Mouse (Mus musculus) liver, embryonic 14.5 days (tissue): ENCODE data around the gene Plac1. TPM values are rescaled to one million over a fixed set of nuclear protein-coding genes. Genes with fewer than 3 reads are reported as not detected.

ENCODE experiments used
- ATAC-seq: fragments of 200-750 bp; cut with Nextera tagmentation; 2 replicates; pipeline ENCODE4 v1.8.0; 2017; ENCODE audit warnings: moderate number of reproducible peaks, mild to moderate bottlenecking, moderate library complexity; ENCODE audit not compliant: insufficient read depth
- DNase-seq, 3 experiments: peaks; one replicate each; pipeline ENCODE4 v3.0.0-alpha.2; 2012 to 2013; ENCODE audit warnings: low read depth in 3 of 3, low spot score in 3 of 3
- H3K27ac ChIP-seq: fragments of 300-500 bp; sonication (generic); 2 replicates; pipeline ENCODE4 v1.5.1; 2014; ENCODE audit warnings: moderate library complexity, mild to moderate bottlenecking, control low read depth, inconsistent platforms
- H3K27me3 ChIP-seq: fragments of 300-500 bp; sonication (generic); 2 replicates; pipeline ENCODE4 v1.6.1; 2014; ENCODE audit warnings: mild to moderate bottlenecking, low read length, moderate library complexity; ENCODE audit not compliant: control insufficient read depth, insufficient read depth
- H3K36me3 ChIP-seq: fragments of 300-500 bp; sonication (generic); replicated peaks from 2 replicates; pipeline ENCODE4 v1.6.1; 2014; ENCODE audit warnings: low read depth; ENCODE audit not compliant: control insufficient read depth, insufficient read depth
- H3K4me1 ChIP-seq, 2 experiments: fragments of 200-500 bp in 1 of 2; fragments of 300-500 bp in 1 of 2; sonication (generic) in 1 of 2; replicated peaks; 2 replicates each; pipeline ENCODE4 v1.6.1; 2012 to 2014; ENCODE audit warnings: antibody characterized with exemption in 1 of 2, inconsistent platforms in 1 of 2, low read length in 1 of 2; ENCODE audit not compliant: control insufficient read depth in 2 of 2, insufficient read depth in 2 of 2
- H3K4me2 ChIP-seq: fragments of 300-500 bp; sonication (generic); 2 replicates; pipeline ENCODE4 v1.6.1; 2014; ENCODE audit warnings: low read depth, mild to moderate bottlenecking, control low read depth, moderate library complexity
- H3K4me3 ChIP-seq, 2 experiments: fragments of 200-500 bp in 1 of 2; fragments of 300-500 bp in 1 of 2; sonication (generic) in 1 of 2; 2 replicates each; pipeline ENCODE4 v1.5.1; 2012 to 2014; ENCODE audit warnings: low read depth in 2 of 2, low read length in 2 of 2, mild to moderate bottlenecking in 2 of 2, control low read depth in 1 of 2, inconsistent platforms in 1 of 2, moderate library complexity in 1 of 2; ENCODE audit not compliant: insufficient read depth in 1 of 2
- H3K9ac ChIP-seq: fragments of 300-500 bp; sonication (generic); replicated peaks from 2 replicates; pipeline ENCODE4 v1.6.1; 2014; ENCODE audit warnings: mild to moderate bottlenecking, control low read depth, moderate library complexity
- H3K9me3 ChIP-seq: fragments of 300-500 bp; sonication (generic); 2 replicates; pipeline ENCODE4 v1.6.1; 2016; ENCODE audit warnings: low read length, mixed read lengths; ENCODE audit not compliant: control insufficient read depth
- CTCF ChIP-seq: IDR thresholded peaks from 2 replicates; pipeline ENCODE4 v1.5.1; 2016; ENCODE audit warnings: antibody characterized with exemption, low read depth, control low read depth
- EP300 ChIP-seq: IDR thresholded peaks from 2 replicates; pipeline ENCODE4 v1.6.1; 2016; ENCODE audit warnings: antibody characterized with exemption, low read depth
- WGBS: fragments of 180-500 bp; shearing (Covaris S2); extraction: QIAGEN DNeasy Blood & Tissue Kit; methylation state at CpG from one replicate; pipeline ENCODE4 v1.1.7; 2014; ENCODE audit not compliant: insufficient replicate concordance; 5-methylcytosine and 5-hydroxymethylcytosine counted together
- polyA plus RNA-seq, 2 experiments: library from polyadenylated mRNA; depleted of rRNA in 1 of 2; stranded (reverse) in 1 of 2; unstranded in 1 of 2; fragments of >200 nt; fragmentation: Nextera tagmentation in 1 of 2; extraction: Ambion mirVana in 1 of 2; gene quantifications; 2 replicates each; pipeline versions ENCODE4 v1.2.1 to v1.2.3; 2012 to 2014

Plac1 gene
- polyA plus RNA-seq, 2 experiments: 0.81 to 1.3 TPM

DNA sequence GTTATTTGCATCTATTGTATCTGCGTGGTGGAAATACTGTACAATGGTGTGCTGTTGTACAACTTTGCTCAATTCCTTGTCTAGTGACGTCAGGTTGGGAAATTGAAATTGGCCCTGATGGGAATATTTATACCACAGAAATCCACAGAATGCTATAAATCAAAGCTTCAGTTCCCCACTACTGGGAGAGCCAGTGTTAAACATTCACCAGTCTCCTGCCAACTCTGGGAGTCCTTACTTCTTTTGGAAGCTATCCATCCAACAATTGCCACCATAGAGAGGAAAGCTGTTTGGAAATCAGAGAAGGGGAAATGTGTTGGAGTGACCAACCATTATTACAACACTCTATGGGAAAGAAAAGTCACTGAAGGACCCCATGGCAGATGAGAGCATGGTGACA, 100.3 kb downstream of the Plac1 start:
- TF ChIP-seq EP300 (no peak), CTCF (no peak)
- H3K4me3 ChIP-seq: no peak overlapping the region
- H3K27me3 ChIP-seq: no peaks in the 10 kb centered on the region
- ATAC-seq (no peak), DNase-seq (no peak)
- no peaks in the 10 kb centered on the region for H3K36me3 ChIP-seq
- no peaks in the 10 kb centered on the region for H3K4me1 ChIP-seq
- no peak overlapping the region for H3K27ac ChIP-seq
- no peaks in the 10 kb centered on the region for H3K9me3 ChIP-seq
- no peak overlapping the region for H3K4me2 ChIP-seq
- H3K9ac ChIP-seq: no peak overlapping the region
- 74% methylated on average over 2 of the region's 2 CpGs for WGBS

DNA sequence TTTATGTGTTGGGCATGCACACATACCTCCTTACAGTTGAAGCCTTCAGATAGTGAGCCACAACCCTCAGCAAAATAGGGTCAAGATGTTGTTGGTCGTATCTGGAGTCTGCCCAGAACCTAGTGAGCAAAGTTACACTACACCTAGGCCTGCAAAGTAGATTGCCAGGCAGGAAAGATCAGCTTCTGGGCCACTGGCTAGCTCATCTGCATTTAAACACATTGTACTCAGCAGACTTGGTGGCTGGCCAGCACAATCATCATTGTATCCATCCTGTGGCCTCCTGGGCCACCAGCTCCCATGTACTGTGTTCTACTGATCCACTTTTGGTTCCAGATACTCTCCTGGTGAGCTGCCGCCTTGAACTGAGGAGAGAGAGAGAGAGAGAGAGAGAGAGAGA, 102.8 kb downstream of the Plac1 start:
- Histone ChIP-seq H3K4me3 (no peak overlapping the region), H3K9ac (no peak overlapping the region), H3K27ac (no peak overlapping the region), H3K27me3 (no peaks in the 10 kb centered on the region), H3K4me2 (no peak overlapping the region), H3K9me3 (no peaks in the 10 kb centered on the region), H3K36me3 (no peaks in the 10 kb centered on the region), H3K4me1 (no peaks in the 10 kb centered on the region)
- no peak for TF ChIP-seq EP300
- WGBS: 53% methylated on average over 2 of the region's 2 CpGs
- no peak for DNase-seq
- no peak for ATAC-seq

DNA sequence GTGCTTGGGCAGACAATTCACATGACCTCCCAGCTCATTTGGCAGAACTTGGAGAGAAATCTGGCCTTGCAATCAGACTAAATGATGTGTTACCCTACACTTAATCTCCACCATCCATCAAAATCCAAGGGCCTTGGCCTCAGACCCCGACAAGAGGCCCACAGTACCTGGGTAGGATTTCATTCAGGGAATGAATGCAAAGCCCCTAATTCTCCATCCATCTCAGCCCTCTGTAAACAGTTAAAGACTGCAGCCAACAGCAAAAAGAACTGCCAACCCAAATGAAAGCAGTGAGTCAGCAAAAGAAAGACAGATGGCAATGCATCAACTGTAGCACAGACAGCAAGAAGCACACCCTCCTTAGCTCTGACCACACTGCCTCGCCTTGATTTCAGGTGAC, 110.4 kb downstream of the Plac1 start:
- ATAC-seq (no peak), DNase-seq (no peak)
- TF ChIP-seq EP300 (no peak), CTCF (no peak)
- Histone ChIP-seq H3K27me3 (no peaks in the 10 kb centered on the region), H3K4me2 (no peak overlapping the region), H3K9ac (no peak overlapping the region), H3K9me3 (no peaks in the 10 kb centered on the region), H3K4me3 (no peak overlapping the region), H3K36me3 (no peaks in the 10 kb centered on the region), H3K27ac (no peak overlapping the region), H3K4me1 (no peaks in the 10 kb centered on the region)
- 32% methylated on average over 2 of the region's 2 CpGs for WGBS

DNA sequence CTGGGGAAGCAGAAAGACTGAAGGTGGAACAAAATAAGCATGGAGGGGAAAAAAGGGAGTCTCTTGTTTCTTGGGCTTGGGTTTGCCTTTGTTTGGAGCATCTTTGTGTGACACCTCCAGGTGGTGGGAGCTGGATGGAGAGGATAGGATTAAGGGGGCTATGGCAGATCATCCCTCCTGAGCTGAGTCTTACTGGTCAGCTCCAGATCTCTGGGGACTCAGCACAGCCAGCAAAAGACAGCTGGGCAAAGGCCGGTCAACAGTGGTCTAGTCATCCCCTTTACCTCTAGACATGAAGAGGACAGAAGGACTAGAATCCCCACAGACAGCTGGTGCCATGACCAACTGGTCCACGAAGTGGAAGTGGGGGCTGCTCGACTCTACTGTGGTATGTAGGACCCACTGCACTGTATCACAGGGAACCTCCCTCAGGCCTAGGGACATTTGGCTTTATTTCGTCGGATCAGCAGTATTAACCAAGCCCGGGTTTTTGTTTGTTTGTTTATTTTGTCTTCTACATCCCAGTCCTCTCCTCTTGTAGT, 113.3 kb downstream of the Plac1 start:
- Histone ChIP-seq H3K27me3 (no peaks in the 10 kb centered on the region), H3K9ac (no peak overlapping the region), H3K9me3 (no peaks in the 10 kb centered on the region), H3K4me2 (no peak overlapping the region), H3K36me3 (no peaks in the 10 kb centered on the region), H3K27ac (no peak overlapping the region), H3K4me1 (peaks cover 0 to 4% of the 10 kb centered on the region in 2 experiments; a peak in 2 of 4 replicates), H3K4me3 (no peak overlapping the region)
- ATAC-seq (no peak), DNase-seq (no peak)
- 56% methylated on average over 6 of the region's 6 CpGs for WGBS
- TF ChIP-seq CTCF: no peak
- TF ChIP-seq EP300: no peak

DNA sequence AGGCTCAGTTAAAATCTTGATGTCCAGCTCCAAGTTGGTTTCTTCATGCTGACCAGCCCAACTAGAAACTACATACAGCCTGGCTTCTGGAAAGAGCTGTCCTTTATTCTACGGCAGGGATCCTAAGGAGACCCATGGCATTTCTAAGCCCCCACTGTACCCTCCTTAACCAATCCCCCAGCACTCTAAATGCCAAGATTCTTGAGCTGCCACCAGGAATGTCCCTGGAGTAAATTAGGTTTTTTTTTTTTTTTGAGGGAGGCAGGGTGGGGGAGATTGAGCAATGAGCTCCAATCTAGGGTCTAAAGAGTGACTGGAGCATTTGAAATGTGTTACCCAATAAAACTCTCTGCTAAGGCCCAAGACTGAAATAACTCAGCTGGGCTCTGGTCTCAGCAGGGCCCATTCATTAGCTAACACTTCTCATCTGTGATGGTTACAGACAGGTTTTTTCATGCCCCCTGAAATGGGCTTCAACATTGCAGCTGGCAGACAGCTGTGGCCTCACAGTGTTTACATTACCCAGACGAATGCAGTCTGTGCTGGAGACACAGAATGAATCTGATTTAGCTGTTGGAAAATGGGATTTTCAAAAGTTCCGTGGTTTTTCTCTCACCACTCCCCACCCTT, 114.0 kb downstream of the Plac1 start:
- Histone ChIP-seq H3K4me2 (no peak overlapping the region), H3K4me1 (peaks cover 0 to 4% of the 10 kb centered on the region in 2 experiments; a peak in 2 of 4 replicates), H3K27ac (no peak overlapping the region), H3K9ac (no peak overlapping the region), H3K9me3 (no peaks in the 10 kb centered on the region), H3K4me3 (no peak overlapping the region), H3K36me3 (no peaks in the 10 kb centered on the region), H3K27me3 (no peaks in the 10 kb centered on the region)
- WGBS: 39% methylated on average over 3 of the region's 3 CpGs
- no peak for TF ChIP-seq EP300
- TF ChIP-seq CTCF: no peak
- no peak for DNase-seq
- ATAC-seq: no peak
